Mouse (Mus musculus) kidney, embryonic 15.5 days (tissue): Measurements from ENCODE around the gene Capn1. TPM values are rescaled to one million over a fixed set of nuclear protein-coding genes. Genes with fewer than 3 reads are reported as not detected.

Experiments used
- ATAC-seq: fragments of 200-750 bp; cut with Nextera tagmentation; replicated peaks from 2 replicates; pipeline ENCODE4 v1.8.0; 2017; ENCODE audit warnings: moderate TSS enrichment; ENCODE audit not compliant: low FRiP score
- H3K27ac ChIP-seq: fragments of 300-500 bp; sonication (generic); 2 replicates; pipeline ENCODE4 v1.5.1; 2015; ENCODE audit warnings: mild to moderate bottlenecking, inconsistent platforms
- H3K27me3 ChIP-seq: fragments of 300-500 bp; sonication (generic); 2 replicates; pipeline ENCODE4 v1.6.1; 2015; ENCODE audit warnings: inconsistent platforms
- H3K36me3 ChIP-seq: fragments of 300-500 bp; sonication (generic); 2 replicates; pipeline ENCODE4 v1.6.1; 2015; ENCODE audit warnings: inconsistent platforms
- H3K4me1 ChIP-seq: fragments of 300-500 bp; sonication (generic); 2 replicates; pipeline ENCODE4 v1.6.1; 2015; ENCODE audit warnings: inconsistent platforms
- H3K4me2 ChIP-seq: fragments of 300-500 bp; sonication (generic); 2 replicates; pipeline ENCODE4 v1.6.1; 2015; ENCODE audit warnings: moderate library complexity, mild to moderate bottlenecking, inconsistent platforms
- H3K4me3 ChIP-seq: fragments of 300-500 bp; sonication (generic); replicated peaks from 2 replicates; pipeline ENCODE4 v1.5.1; 2015; ENCODE audit warnings: mild to moderate bottlenecking, inconsistent platforms
- H3K9ac ChIP-seq: fragments of 300-500 bp; sonication (generic); 2 replicates; pipeline ENCODE4 v1.6.1; 2015; ENCODE audit warnings: mild to moderate bottlenecking, inconsistent platforms
- H3K9me3 ChIP-seq: fragments of 300-500 bp; sonication (generic); replicated peaks from 2 replicates; pipeline ENCODE4 v1.6.1; 2016; ENCODE audit warnings: inconsistent platforms
- WGBS: fragments of 180-500 bp; shearing (Covaris S2); methylation state at CpG from one replicate; pipeline ENCODE4 v1.1.7; 2015; ENCODE audit warnings: mixed read lengths; 5-methylcytosine and 5-hydroxymethylcytosine counted together
- polyA plus RNA-seq: library from polyadenylated mRNA; unstranded; fragments of >200 nt; fragmentation: Nextera tagmentation; extraction: Ambion mirVana; gene quantifications from 2 replicates; pipeline ENCODE4 v1.2.1, GENCODE M21; 2015

The Capn1 gene
- polyA plus RNA-seq: 8.4 and 11.1 TPM in 2 replicates

GRCm38 (mm10) chr19:6015511-6016315 is at the start of gene Capn1:
Gene Capn1 (minus strand): TSS chr19:6015897.
- peak within 1 kb of the TSS; percentile 80 for H3K27ac ChIP-seq
- peak within 1 kb of the TSS; percentile 58 for H3K4me3 ChIP-seq
- no peaks in the 10 kb centered on the region for H3K9me3 ChIP-seq
- H3K27me3 ChIP-seq: no peaks in the 10 kb centered on the region
- H3K4me2 ChIP-seq: peak within 1 kb of the TSS; percentile 93
- WGBS: 2% methylated on average over 40 of the region's 40 CpGs
- peaks cover 45% of the 10 kb centered on the region for H3K4me1 ChIP-seq
- H3K36me3 ChIP-seq: no peaks in the 10 kb centered on the region
- peak within 1 kb of the TSS; percentile 55 for H3K9ac ChIP-seq
- peak; percentile 82 for ATAC-seq

- H3K4me2 ChIP-seq: peak overlapping the region; percentile 98
- H3K9ac ChIP-seq: no peak overlapping the region
- no peak for ATAC-seq
- no peak overlapping the region; the same call in 1 of the 2 replicates for H3K4me3 ChIP-seq
- H3K27ac ChIP-seq: no peak overlapping the region
- H3K27me3 ChIP-seq: no peaks in the 10 kb centered on the region
- H3K4me1 ChIP-seq: peaks cover 58% of the 10 kb centered on the region
- H3K9me3 ChIP-seq: no peaks in the 10 kb centered on the region
- WGBS: 90% methylated on average over 6 of the region's 6 CpGs
- H3K36me3 ChIP-seq: peaks cover 19% of the 10 kb centered on the region
Observed at GRCm38 (mm10) chr19:6063081-6063480, 47.4 kb upstream of the Capn1 start.

- 47% methylated on average over 5 of the region's 5 CpGs for WGBS
- peak overlapping the region; percentile 98 for H3K4me2 ChIP-seq
- peak overlapping the region; percentile 94 for H3K9ac ChIP-seq
- H3K27me3 ChIP-seq: no peaks in the 10 kb centered on the region
- H3K9me3 ChIP-seq: no peaks in the 10 kb centered on the region
- peak overlapping the region; percentile 80 for H3K4me3 ChIP-seq
- H3K36me3 ChIP-seq: peaks cover 19% of the 10 kb centered on the region
- peaks cover 52% of the 10 kb centered on the region for H3K4me1 ChIP-seq
- ATAC-seq: no peak
- H3K27ac ChIP-seq: peak overlapping the region; percentile 95; the same call in 1 of the 2 replicates
Observed at GRCm38 (mm10) chr19:6062418-6062817, 46.7 kb upstream of the Capn1 start.

- H3K36me3 ChIP-seq: peaks cover 19% of the 10 kb centered on the region
- WGBS: 2% methylated on average over 44 of the region's 44 CpGs
- H3K4me1 ChIP-seq: peaks cover 48% of the 10 kb centered on the region
- peak overlapping the region; percentile 80 for H3K4me3 ChIP-seq
- peak overlapping the region; percentile 94 for H3K9ac ChIP-seq
- H3K9me3 ChIP-seq: no peaks in the 10 kb centered on the region
- ATAC-seq: peak; percentile 17; the same call in 1 of the 2 replicates
- H3K4me2 ChIP-seq: peak overlapping the region; percentile 98
- H3K27me3 ChIP-seq: no peaks in the 10 kb centered on the region
- H3K27ac ChIP-seq: peak overlapping the region; percentile 95
Observed at GRCm38 (mm10) chr19:6061641-6062302, 46.1 kb upstream of the Capn1 start.

- peak within 1 kb of the TSS; percentile 95 for H3K27ac ChIP-seq
- peaks cover 19% of the 10 kb centered on the region for H3K36me3 ChIP-seq
- H3K9me3 ChIP-seq: no peaks in the 10 kb centered on the region
- peaks cover 48% of the 10 kb centered on the region for H3K4me1 ChIP-seq
- H3K27me3 ChIP-seq: no peaks in the 10 kb centered on the region
- peak within 1 kb of the TSS; percentile 80 for H3K4me3 ChIP-seq
- H3K4me2 ChIP-seq: peak within 1 kb of the TSS; percentile 98
- H3K9ac ChIP-seq: peak within 1 kb of the TSS; percentile 94
- WGBS: under 1% methylated on average over 58 of the region's 58 CpGs
- ATAC-seq: peak; percentile 73
Observed at GRCm38 (mm10) chr19:6061021-6061533, 45.4 kb upstream of the Capn1 start, which contains the start of gene Znhit2. Gene Znhit2 (plus strand): TSS chr19:6061192.

GRCm38 (mm10) chr19:6058966-6059365 is 43.3 kb upstream of the Capn1 start:
- no peaks in the 10 kb centered on the region for H3K27me3 ChIP-seq
- no peaks in the 10 kb centered on the region for H3K9me3 ChIP-seq
- H3K4me1 ChIP-seq: peaks cover 46% of the 10 kb centered on the region
- no peak for ATAC-seq
- H3K4me3 ChIP-seq: peak overlapping the region; percentile 95
- 0 out of 2 replicates have a peak overlapping the region, but pooled peaks have one; percentile 85 for H3K27ac ChIP-seq
- peak overlapping the region; percentile 78 for H3K4me2 ChIP-seq
- peaks cover 38% of the 10 kb centered on the region for H3K36me3 ChIP-seq
- 81% methylated on average over 5 of the region's 5 CpGs for WGBS
- peak overlapping the region; percentile 94; the same call in 1 of the 2 replicates for H3K9ac ChIP-seq

GRCm38 (mm10) chr19:6058513-6058912 is 42.8 kb upstream of the Capn1 start:
- peak overlapping the region; percentile 85 for H3K27ac ChIP-seq
- WGBS: 38% methylated on average over 5 of the region's 5 CpGs

GRCm38 (mm10) chr19:6057313-6058096 is 41.8 kb upstream of the Capn1 start, which contains the start of the genes Mrpl49 and Fau:
Gene Mrpl49 (minus strand): TSS chr19:6057785.
Gene Fau (plus strand): TSS chr19:6057844.
- peak within 1 kb of the TSS; percentile 85 for H3K27ac ChIP-seq
- no peaks in the 10 kb centered on the region for H3K27me3 ChIP-seq
- peak within 1 kb of the TSS; percentile 95 for H3K4me3 ChIP-seq
- WGBS: under 1% methylated on average over 63 of the region's 63 CpGs
- H3K9me3 ChIP-seq: no peaks in the 10 kb centered on the region
- H3K36me3 ChIP-seq: peaks cover 53% of the 10 kb centered on the region
- ATAC-seq: peak; percentile 89
- peak within 1 kb of the TSS; percentile 78 for H3K4me2 ChIP-seq
- peak within 1 kb of the TSS; percentile 94 for H3K9ac ChIP-seq
- H3K4me1 ChIP-seq: peaks cover 39% of the 10 kb centered on the region

More at GRCm38 (mm10) chr19:6058513-6058912, 42.8 kb upstream of the Capn1 start:
- Histone ChIP-seq H3K4me1 (peaks cover 44% of the 10 kb centered on the region), H3K4me3 (peak overlapping the region; percentile 95), H3K4me2 (peak overlapping the region; percentile 78), H3K9ac (peak overlapping the region; percentile 94), H3K36me3 (peaks cover 43% of the 10 kb centered on the region), H3K9me3 (no peaks in the 10 kb centered on the region), H3K27me3 (no peaks in the 10 kb centered on the region)
- ATAC-seq: no peak

- H3K9ac ChIP-seq: peak overlapping the region; percentile 82
- H3K4me3 ChIP-seq: peak overlapping the region; percentile 95
- H3K27me3 ChIP-seq: no peaks in the 10 kb centered on the region
- no peaks in the 10 kb centered on the region for H3K9me3 ChIP-seq
- H3K27ac ChIP-seq: 0 out of 2 replicates have a peak overlapping the region, but pooled peaks have one; percentile 81
- peaks cover 31% of the 10 kb centered on the region for H3K4me1 ChIP-seq
- ATAC-seq: no peak
- peak overlapping the region; percentile 78 for H3K4me2 ChIP-seq
- 54% methylated on average over 4 of the region's 4 CpGs for WGBS
- peaks cover 61% of the 10 kb centered on the region for H3K36me3 ChIP-seq
Observed at GRCm38 (mm10) chr19:6056696-6057095, 41.0 kb upstream of the Capn1 start.

GRCm38 (mm10) chr19:6054296-6054695 is 38.6 kb upstream of the Capn1 start:
- no peak overlapping the region for H3K4me2 ChIP-seq
- H3K27ac ChIP-seq: no peak overlapping the region
- no peak overlapping the region for H3K4me3 ChIP-seq
- no peak for ATAC-seq
- H3K4me1 ChIP-seq: peaks cover 23% of the 10 kb centered on the region
- no peak overlapping the region for H3K9ac ChIP-seq
- WGBS: 80% methylated on average over 5 of the region's 5 CpGs
- H3K36me3 ChIP-seq: peaks cover 74% of the 10 kb centered on the region
- H3K27me3 ChIP-seq: no peaks in the 10 kb centered on the region
- H3K9me3 ChIP-seq: no peaks in the 10 kb centered on the region

GRCm38 (mm10) chr19:6052516-6052915 is 36.8 kb upstream of the Capn1 start:
- no peak overlapping the region for H3K4me2 ChIP-seq
- WGBS: 86% methylated on average over 7 of the region's 7 CpGs
- no peak for ATAC-seq

More at GRCm38 (mm10) chr19:6052516-6052915, 36.8 kb upstream of the Capn1 start:
- Histone ChIP-seq H3K4me3 (no peak overlapping the region), H3K27me3 (no peaks in the 10 kb centered on the region), H3K9ac (no peak overlapping the region), H3K4me1 (peaks cover 29% of the 10 kb centered on the region), H3K27ac (no peak overlapping the region), H3K9me3 (no peaks in the 10 kb centered on the region), H3K36me3 (peaks cover 79% of the 10 kb centered on the region)
